Mouse (Mus musculus): ENCODE data around the gene Ap1m2. TPM values are rescaled to one million over a fixed set of nuclear protein-coding genes. Genes with fewer than 3 reads are reported as not detected.
"Not testable (repeated sequence)": the region's sequence is repeated elsewhere in the genome, so short reads cannot be mapped to it uniquely, and the experiment has no call there.

Ap1m2 gene
- polyA plus RNA-seq, 1 experiment: 1.8 TPM

- H3K27ac ChIP-seq (ENCODE audit: insufficient read depth, low read length): no peak overlapping the region
- H3K27me3 ChIP-seq (ENCODE audit: control insufficient read depth, insufficient read depth, low read length): no peaks in the 10 kb centered on the region
- no peak for TF ChIP-seq POLR2A (IDR thresholded peaks at IDR 0.05; ENCODE audit: borderline replicate concordance, insufficient read depth, low read length)
- no peak for TF ChIP-seq CTCF (IDR thresholded peaks at IDR 0.05; ENCODE audit: borderline replicate concordance, insufficient read depth, low read depth, low read length)
- H3K4me1 ChIP-seq (ENCODE audit: control insufficient read depth, insufficient read depth, low read length): no peaks in the 10 kb centered on the region; the same call in 1 of the 2 replicates
- 38% methylated on average over 9 of the region's 9 CpGs for WGBS
- no peak overlapping the region for H3K4me3 ChIP-seq (replicated peaks; ENCODE audit: insufficient read depth, low read depth, low read length)
- DNase-seq: no peak
Measured at GRCm38 (mm10) chr9:21332161-21333061, 20.3 kb upstream of the Ap1m2 start.

- TF ChIP-seq CTCF (IDR thresholded peaks at IDR 0.05; ENCODE audit: borderline replicate concordance, insufficient read depth, low read depth, low read length) (no peak), POLR2A (IDR thresholded peaks at IDR 0.05; ENCODE audit: borderline replicate concordance, insufficient read depth, low read length) (no peak)
- WGBS: 87% methylated on average over 12 of the region's 12 CpGs
- Histone ChIP-seq H3K27ac (ENCODE audit: insufficient read depth, low read length) (no peak overlapping the region), H3K4me1 (ENCODE audit: control insufficient read depth, insufficient read depth, low read length) (no peaks in the 10 kb centered on the region; the same call in 1 of the 2 replicates), H3K27me3 (ENCODE audit: control insufficient read depth, insufficient read depth, low read length) (no peaks in the 10 kb centered on the region), H3K4me3 (replicated peaks; ENCODE audit: insufficient read depth, low read depth, low read length) (no peak overlapping the region)
- DNase-seq: no peak
Measured at GRCm38 (mm10) chr9:21331365-21332140, 19.4 kb upstream of the Ap1m2 start.

GRCm38 (mm10) chr9:21329699-21330289 lies 17.7 kb upstream of the Ap1m2 start:
- Histone ChIP-seq H3K27ac (ENCODE audit: insufficient read depth, low read length) (no peak overlapping the region), H3K27me3 (ENCODE audit: control insufficient read depth, insufficient read depth, low read length) (no peaks in the 10 kb centered on the region), H3K4me1 (ENCODE audit: control insufficient read depth, insufficient read depth, low read length) (no peaks in the 10 kb centered on the region; the same call in 1 of the 2 replicates), H3K4me3 (replicated peaks; ENCODE audit: insufficient read depth, low read depth, low read length) (no peak overlapping the region)
- TF ChIP-seq CTCF (IDR thresholded peaks at IDR 0.05; ENCODE audit: borderline replicate concordance, insufficient read depth, low read depth, low read length) (no peak), POLR2A (IDR thresholded peaks at IDR 0.05; ENCODE audit: borderline replicate concordance, insufficient read depth, low read length) (no peak)
- 90% methylated on average over 10 of the region's 10 CpGs for WGBS
- DNase-seq: no peak

GRCm38 (mm10) chr9:21329041-21329440 lies 16.9 kb upstream of the Ap1m2 start:
- H3K4me3 ChIP-seq (replicated peaks; ENCODE audit: insufficient read depth, low read depth, low read length): no peak overlapping the region
- WGBS: 40% methylated on average over 3 of the region's 5 CpGs
- DNase-seq: no peak
- H3K27ac ChIP-seq (ENCODE audit: insufficient read depth, low read length): no peak overlapping the region
- TF ChIP-seq POLR2A (IDR thresholded peaks at IDR 0.05; ENCODE audit: borderline replicate concordance, insufficient read depth, low read length) (no peak), CTCF (IDR thresholded peaks at IDR 0.05; ENCODE audit: borderline replicate concordance, insufficient read depth, low read depth, low read length) (no peak)
- peaks cover 6% of the 10 kb centered on the region for H3K4me1 ChIP-seq (ENCODE audit: control insufficient read depth, insufficient read depth, low read length)
- H3K27me3 ChIP-seq (ENCODE audit: control insufficient read depth, insufficient read depth, low read length): no peaks in the 10 kb centered on the region

- Histone ChIP-seq H3K4me3 (replicated peaks; ENCODE audit: insufficient read depth, low read depth, low read length) (no peak overlapping the region), H3K27ac (ENCODE audit: insufficient read depth, low read length) (no peak overlapping the region), H3K27me3 (ENCODE audit: control insufficient read depth, insufficient read depth, low read length) (no peaks in the 10 kb centered on the region), H3K4me1 (ENCODE audit: control insufficient read depth, insufficient read depth, low read length) (peaks cover 6% of the 10 kb centered on the region)
- DNase-seq: no peak
- WGBS: 75% methylated on average over 3 of the region's 3 CpGs
- no peak for TF ChIP-seq CTCF (IDR thresholded peaks at IDR 0.05; ENCODE audit: borderline replicate concordance, insufficient read depth, low read depth, low read length)
- TF ChIP-seq POLR2A (IDR thresholded peaks at IDR 0.05; ENCODE audit: borderline replicate concordance, insufficient read depth, low read length): no peak
Measured at GRCm38 (mm10) chr9:21328041-21328440, 15.9 kb upstream of the Ap1m2 start.

- H3K4me1 ChIP-seq (ENCODE audit: control insufficient read depth, insufficient read depth, low read length): peaks cover 6% of the 10 kb centered on the region
- DNase-seq: no peak
- TF ChIP-seq CTCF (IDR thresholded peaks at IDR 0.05; ENCODE audit: borderline replicate concordance, insufficient read depth, low read depth, low read length) (no peak), POLR2A (IDR thresholded peaks at IDR 0.05; ENCODE audit: borderline replicate concordance, insufficient read depth, low read length) (no peak)
- no peak overlapping the region for H3K4me3 ChIP-seq (replicated peaks; ENCODE audit: insufficient read depth, low read depth, low read length)
- H3K27ac ChIP-seq (ENCODE audit: insufficient read depth, low read length): no peak overlapping the region
- no peaks in the 10 kb centered on the region for H3K27me3 ChIP-seq (ENCODE audit: control insufficient read depth, insufficient read depth, low read length)
- WGBS: 51% methylated on average over 3 of the region's 3 CpGs
Measured at GRCm38 (mm10) chr9:21327569-21327968, 15.4 kb upstream of the Ap1m2 start.

- 15% methylated on average over 11 of the region's 11 CpGs for WGBS
- DNase-seq: peak; percentile 30 to 41
- TF ChIP-seq CTCF (IDR thresholded peaks at IDR 0.05; ENCODE audit: borderline replicate concordance, insufficient read depth, low read depth, low read length) (no peak), POLR2A (IDR thresholded peaks at IDR 0.05; ENCODE audit: borderline replicate concordance, insufficient read depth, low read length) (no peak)
Measured at GRCm38 (mm10) chr9:21324269-21324668, 12.1 kb upstream of the Ap1m2 start.

GRCm38 (mm10) chr9:21322917-21323297 lies 10.8 kb upstream of the Ap1m2 start:
- not testable (repeated sequence) for H3K4me3 ChIP-seq (replicated peaks; ENCODE audit: insufficient read depth, low read depth, low read length); H3K27me3 ChIP-seq (ENCODE audit: control insufficient read depth, insufficient read depth, low read length); DNase-seq; H3K27ac ChIP-seq (ENCODE audit: insufficient read depth, low read length); H3K4me1 ChIP-seq (ENCODE audit: control insufficient read depth, insufficient read depth, low read length)
- WGBS: 86% methylated on average over 8 of the region's 8 CpGs

More at GRCm38 (mm10) chr9:21324269-21324668, 12.1 kb upstream of the Ap1m2 start:
- Histone ChIP-seq H3K4me3 (replicated peaks; ENCODE audit: insufficient read depth, low read depth, low read length) (no peak overlapping the region), H3K27ac (ENCODE audit: insufficient read depth, low read length) (peak overlapping the region; percentile 18; the same call in 1 of the 2 replicates), H3K27me3 (ENCODE audit: control insufficient read depth, insufficient read depth, low read length) (no peaks in the 10 kb centered on the region), H3K4me1 (ENCODE audit: control insufficient read depth, insufficient read depth, low read length) (peaks cover 10% of the 10 kb centered on the region)

Measured in cerebellum, adult 2 months (tissue).